Mouse (Mus musculus): ENCODE results near the gene Plekha7.

Plekha7 gene

GRCm38 (mm10) chr7:116221883-116222282 lies 86.3 kb downstream of the Plekha7 start:
- no peak for DNase-seq (ENCODE audit: low read depth)

GRCm38 (mm10) chr7:116220103-116220707 lies 88.0 kb downstream of the Plekha7 start:
- DNase-seq (ENCODE audit: low read depth) = no peak

- no peak for DNase-seq (ENCODE audit: low read depth)
These were observed 90.4 kb downstream of the Plekha7 start for GRCm38 (mm10) chr7:116217747-116218146.

- DNase-seq (ENCODE audit: low read depth) = no peak
These were observed 96.3 kb downstream of the Plekha7 start for GRCm38 (mm10) chr7:116211904-116212303.

- no peak for DNase-seq (ENCODE audit: low read depth)
These were observed 98.1 kb downstream of the Plekha7 start for GRCm38 (mm10) chr7:116209926-116210631.

- DNase-seq (ENCODE audit: low read depth) = no peak
These were observed 99.3 kb downstream of the Plekha7 start for GRCm38 (mm10) chr7:116208880-116209279.

- no peak for DNase-seq (ENCODE audit: low read depth)
These were observed 101.2 kb downstream of the Plekha7 start for GRCm38 (mm10) chr7:116206806-116207571.

- DNase-seq (ENCODE audit: low read depth) = no peak
These were observed 102.7 kb downstream of the Plekha7 start for GRCm38 (mm10) chr7:116205451-116205850.

- DNase-seq (ENCODE audit: low read depth) = no peak
These were observed 106.0 kb downstream of the Plekha7 start for GRCm38 (mm10) chr7:116202033-116202681.

GRCm38 (mm10) chr7:116200951-116201351 lies 107.2 kb downstream of the Plekha7 start:
- no peak for DNase-seq (ENCODE audit: low read depth)

GRCm38 (mm10) chr7:116200544-116200943 lies 107.6 kb downstream of the Plekha7 start:
- DNase-seq (ENCODE audit: low read depth) = no peak

- no peak for DNase-seq (ENCODE audit: low read depth)
These were observed 109.3 kb downstream of the Plekha7 start for GRCm38 (mm10) chr7:116198902-116199301.

GRCm38 (mm10) chr7:116198407-116198806 lies 109.8 kb downstream of the Plekha7 start:
- DNase-seq (ENCODE audit: low read depth) = no peak

- DNase-seq (ENCODE audit: low read depth) = no peak
These were observed 111.0 kb downstream of the Plekha7 start for GRCm38 (mm10) chr7:116196974-116197679.

GRCm38 (mm10) chr7:116194996-116195395 lies 113.2 kb downstream of the Plekha7 start:
- DNase-seq (ENCODE audit: low read depth) = no peak

GRCm38 (mm10) chr7:116192966-116193365 lies 115.2 kb downstream of the Plekha7 start:
- no peak for DNase-seq (ENCODE audit: low read depth)

GRCm38 (mm10) chr7:116192096-116192595 lies 116.0 kb downstream of the Plekha7 start:
- DNase-seq (ENCODE audit: low read depth) = no peak

- no peak for DNase-seq (ENCODE audit: low read depth)
These were observed 117.0 kb downstream of the Plekha7 start for GRCm38 (mm10) chr7:116191138-116191537.

GRCm38 (mm10) chr7:116189708-116190107 lies 118.5 kb downstream of the Plekha7 start:
- DNase-seq (ENCODE audit: low read depth) = no peak

GRCm38 (mm10) chr7:116188391-116188790 lies 119.8 kb downstream of the Plekha7 start:
- DNase-seq (ENCODE audit: low read depth) = no peak

- no peak for DNase-seq (ENCODE audit: low read depth)
These were observed 120.7 kb downstream of the Plekha7 start for GRCm38 (mm10) chr7:116187521-116187920.

- no peak for DNase-seq (ENCODE audit: low read depth)
These were observed 121.3 kb downstream of the Plekha7 start for GRCm38 (mm10) chr7:116186847-116187246.

All from c-Kit-positive CD71-negative TER-119-negative erythroid progenitor cells, embryonic 14.5 days (primary cell).